Mouse (Mus musculus) lung, postnatal 0 days (tissue): ENCODE data around the gene Pla2g7. TPM values are rescaled to one million over a fixed set of nuclear protein-coding genes. Genes with fewer than 3 reads are reported as not detected.
"Not testable (repeated sequence)": the region's sequence is repeated elsewhere in the genome, so short reads cannot be mapped to it uniquely, and the experiment has no call there.

Experiments
- ATAC-seq: fragments of 200-750 bp; cut with Nextera tagmentation; 2 replicates; pipeline ENCODE4 v1.8.0; 2017; ENCODE audit warnings: moderate library complexity
- DNase-seq: peaks from one replicate; pipeline ENCODE4 v3.0.0-alpha.2; 2016; ENCODE audit warnings: low spot score
- H3K27ac ChIP-seq: fragments of 300-500 bp; sonication (generic); 2 replicates; pipeline ENCODE4 v1.5.1; 2014; ENCODE audit warnings: antibody characterized with exemption, mild to moderate bottlenecking, low read length, mixed read lengths
- H3K27me3 ChIP-seq: fragments of 300-500 bp; sonication (generic); replicated peaks from 2 replicates; pipeline ENCODE4 v1.6.1; 2014; ENCODE audit warnings: low read length, mixed read lengths; ENCODE audit not compliant: insufficient read depth
- H3K36me3 ChIP-seq: fragments of 300-500 bp; sonication (generic); 2 replicates; pipeline ENCODE4 v1.6.1; 2014; ENCODE audit warnings: low read length, mixed read lengths; ENCODE audit not compliant: insufficient read depth
- H3K4me1 ChIP-seq: fragments of 300-500 bp; sonication (generic); 2 replicates; pipeline ENCODE4 v1.6.1; 2014; ENCODE audit warnings: antibody characterized with exemption, low read depth, low read length, mixed read lengths; ENCODE audit not compliant: insufficient read depth
- H3K4me2 ChIP-seq: fragments of 300-500 bp; sonication (generic); replicated peaks from 2 replicates; pipeline ENCODE4 v1.6.1; 2014; ENCODE audit warnings: low read depth, mild to moderate bottlenecking, low read length, moderate library complexity, mixed read lengths
- H3K4me3 ChIP-seq: fragments of 300-500 bp; sonication (generic); 2 replicates; pipeline ENCODE4 v1.5.1; 2014; ENCODE audit warnings: low read depth, low read length
- H3K9ac ChIP-seq: fragments of 300-500 bp; sonication (generic); replicated peaks from 2 replicates; pipeline ENCODE4 v1.6.1; 2014; ENCODE audit warnings: low read depth, mild to moderate bottlenecking
- H3K9me3 ChIP-seq: fragments of 300-500 bp; sonication (generic); 2 replicates; pipeline ENCODE4 v1.6.1; 2016; ENCODE audit warnings: low read length, mixed read lengths
- CTCF ChIP-seq: IDR thresholded peaks from 2 replicates; pipeline ENCODE4 v1.5.1; 2016; ENCODE audit warnings: antibody characterized with exemption, mild to moderate bottlenecking
- EP300 ChIP-seq: IDR thresholded peaks from 2 replicates; pipeline ENCODE4 v1.6.1; 2016; ENCODE audit warnings: antibody characterized with exemption, mild to moderate bottlenecking, control low read depth
- WGBS: fragments of 180-500 bp; shearing (Covaris S2); extraction: QIAGEN DNeasy Blood & Tissue Kit; methylation state at CpG from one replicate; pipeline ENCODE4 v1.1.7; 2014; 5-methylcytosine and 5-hydroxymethylcytosine counted together
- polyA plus RNA-seq: library from polyadenylated mRNA; unstranded; fragments of >200 nt; fragmentation: Nextera tagmentation; extraction: Ambion mirVana; gene quantifications from 2 replicates; pipeline ENCODE4 v1.2.1, GENCODE M21; 2015

Pla2g7 gene
- polyA plus RNA-seq, 1 experiment from 2014 or later = 15.8 TPM

- peak; percentile 92 for ATAC-seq
- Histone ChIP-seq H3K27ac (no peak overlapping the region), H3K4me1 (no peaks in the 10 kb centered on the region)
Observed at GRCm38 (mm10) chr17:43534362-43535222, 33.3 kb upstream of the Pla2g7 start.

DNA sequence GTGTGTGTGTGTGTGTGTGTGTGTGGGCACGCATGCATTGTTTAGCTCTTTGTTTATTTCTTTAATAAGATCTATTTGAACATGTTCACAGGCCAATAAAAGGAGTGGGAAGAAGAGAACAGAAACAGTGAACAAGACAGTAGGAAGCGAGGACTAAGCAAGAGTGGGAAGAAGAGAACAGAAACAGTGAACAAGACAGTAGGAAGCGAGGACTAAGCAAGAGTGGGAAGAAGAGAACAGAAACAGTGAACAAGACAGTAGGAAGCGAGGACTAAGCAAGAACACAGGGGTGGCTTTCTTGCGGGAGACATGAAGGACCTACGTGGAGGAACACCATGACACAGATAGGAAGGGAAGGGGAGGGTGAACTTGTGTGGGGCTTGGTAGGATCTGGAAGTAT lies 31.1 kb upstream of the Pla2g7 start:
- H3K4me1 ChIP-seq, ATAC-seq, H3K36me3 ChIP-seq, H3K4me3 ChIP-seq, H3K4me2 ChIP-seq, H3K9me3 ChIP-seq, H3K9ac ChIP-seq, H3K27me3 ChIP-seq, DNase-seq, H3K27ac ChIP-seq: not testable (repeated sequence)
- WGBS = 86% methylated on average over 6 of the region's 6 CpGs

More at GRCm38 (mm10) chr17:43534362-43535222, 33.3 kb upstream of the Pla2g7 start:
- peak; percentile 50 for TF ChIP-seq CTCF
- no peak for TF ChIP-seq EP300
- Histone ChIP-seq H3K9me3 (no peaks in the 10 kb centered on the region), H3K9ac (no peak overlapping the region), H3K27me3 (no peaks in the 10 kb centered on the region), H3K36me3 (no peaks in the 10 kb centered on the region), H3K4me2 (peak overlapping the region; percentile 48), H3K4me3 (peak overlapping the region; percentile 19)
- WGBS = 13% methylated on average over 23 of the region's 23 CpGs
- peak; percentile 81 for DNase-seq

- no peak overlapping the region for H3K4me3 ChIP-seq
- 80% methylated on average over 3 of the region's 3 CpGs for WGBS
- H3K27ac ChIP-seq = no peak overlapping the region
- no peaks in the 10 kb centered on the region for H3K27me3 ChIP-seq
- H3K36me3 ChIP-seq = no peaks in the 10 kb centered on the region
- TF ChIP-seq EP300 = no peak
- no peak for TF ChIP-seq CTCF
- DNase-seq (no peak), ATAC-seq (no peak)
- H3K9me3 ChIP-seq = no peaks in the 10 kb centered on the region
- H3K4me1 ChIP-seq = no peaks in the 10 kb centered on the region
- H3K9ac ChIP-seq = no peak overlapping the region
- no peak overlapping the region for H3K4me2 ChIP-seq
Observed at GRCm38 (mm10) chr17:43538767-43539166, 29.1 kb upstream of the Pla2g7 start.

DNA sequence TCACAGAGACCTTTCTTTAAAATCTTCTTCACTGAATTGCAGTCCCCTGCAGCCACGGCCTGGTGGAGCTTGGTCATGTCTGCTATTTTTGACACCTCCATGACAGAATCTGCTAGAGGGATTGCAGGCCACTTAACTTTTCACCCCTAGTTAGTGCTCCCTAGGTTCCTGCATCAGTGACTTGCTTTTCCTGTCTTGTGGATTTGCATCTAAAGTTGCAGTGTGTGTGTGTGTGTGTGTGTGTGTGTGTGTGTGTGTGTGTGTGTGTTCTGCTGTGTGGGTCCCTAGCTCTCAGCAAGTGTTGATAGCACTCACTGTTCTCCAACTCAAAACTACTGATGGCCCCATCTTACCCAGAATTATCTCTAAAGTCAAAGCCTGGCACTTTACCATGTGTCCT lies 24.4 kb upstream of the Pla2g7 start, which contains the start of gene Ankrd66:
TSS of gene Ankrd66 (minus strand) at position 101 of the 400 bp plus-strand sequence.
- H3K4me2 ChIP-seq = no peak within 1 kb of the TSS
- no peaks in the 10 kb centered on the region for H3K9me3 ChIP-seq
- H3K9ac ChIP-seq = no peak within 1 kb of the TSS
- H3K27me3 ChIP-seq = no peaks in the 10 kb centered on the region
- H3K4me1 ChIP-seq = no peaks in the 10 kb centered on the region
- no peak for ATAC-seq
- WGBS = 25% methylated on average over 1 of the region's 1 CpGs
- no peak for TF ChIP-seq CTCF
- TF ChIP-seq EP300 = no peak
- no peak within 1 kb of the TSS for H3K27ac ChIP-seq
- DNase-seq = no peak
- no peaks in the 10 kb centered on the region for H3K36me3 ChIP-seq
- H3K4me3 ChIP-seq = no peak within 1 kb of the TSS

DNA sequence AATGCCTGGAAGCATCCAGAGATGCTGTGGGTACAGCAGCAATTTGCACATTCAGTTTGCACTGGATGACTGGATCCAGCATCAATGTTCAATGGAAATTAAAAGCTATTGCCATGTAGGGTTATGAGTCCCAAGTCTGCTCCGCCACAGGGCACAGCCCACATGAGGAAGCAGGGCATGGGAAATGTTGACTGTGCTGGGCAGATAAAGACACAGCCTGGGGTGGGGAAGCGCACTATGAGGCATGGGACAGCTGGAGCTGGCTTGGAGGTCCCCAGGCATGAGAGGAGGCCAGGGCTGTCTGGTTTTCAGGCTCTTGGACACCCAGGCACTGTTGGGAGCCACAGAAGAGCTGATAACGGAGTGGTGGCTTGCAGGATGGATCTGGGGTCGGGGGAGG lies 23.9 kb upstream of the Pla2g7 start:
- 77% methylated on average over 4 of the region's 4 CpGs for WGBS
- ATAC-seq = no peak
- Histone ChIP-seq H3K27me3 (no peaks in the 10 kb centered on the region), H3K4me1 (no peaks in the 10 kb centered on the region), H3K4me3 (no peak overlapping the region), H3K9me3 (no peaks in the 10 kb centered on the region), H3K36me3 (no peaks in the 10 kb centered on the region), H3K4me2 (no peak overlapping the region), H3K27ac (no peak overlapping the region), H3K9ac (no peak overlapping the region)
- no peak for DNase-seq
- TF ChIP-seq CTCF = no peak
- TF ChIP-seq EP300 = no peak

GRCm38 (mm10) chr17:43551122-43551630 lies 16.7 kb upstream of the Pla2g7 start:
- DNase-seq (no peak), ATAC-seq (no peak)
- WGBS = 29% methylated on average over 3 of the region's 3 CpGs
- no peak overlapping the region for H3K4me3 ChIP-seq
- no peak overlapping the region for H3K9ac ChIP-seq
- H3K4me1 ChIP-seq = no peaks in the 10 kb centered on the region
- no peak overlapping the region for H3K27ac ChIP-seq
- H3K36me3 ChIP-seq = no peaks in the 10 kb centered on the region
- H3K9me3 ChIP-seq = no peaks in the 10 kb centered on the region
- H3K27me3 ChIP-seq = no peaks in the 10 kb centered on the region
- TF ChIP-seq EP300 = no peak
- no peak overlapping the region for H3K4me2 ChIP-seq
